Mouse (Mus musculus) CH12.LX (cell line): ENCODE results near the gene Sphk2. TPM values are rescaled to one million over a fixed set of nuclear protein-coding genes. Genes with fewer than 3 reads are reported as not detected.
A peak's percentile ranks its signal among the peaks of the same experiment; 100 is the strongest.

ENCODE experiments used
- DNase-seq: peaks from one replicate; pipeline ENCODE4 v3.0.0-alpha.2; 2013; ENCODE audit errors: extremely low read depth
- H3K27ac ChIP-seq: 2 replicates; pipeline ENCODE4 v1.5.1; 2012; ENCODE audit warnings: low read depth, mild to moderate bottlenecking, control low read depth, moderate library complexity; ENCODE audit not compliant: insufficient read depth
- H3K27me3 ChIP-seq: replicated peaks from 2 replicates; pipeline ENCODE3; 2012; ENCODE audit warnings: inconsistent platforms
- H3K36me3 ChIP-seq, 2 experiments: replicated peaks in 1 of 2; 2 replicates each; pipeline versions ENCODE3 to v1.6.1; 2012; ENCODE audit warnings: inconsistent platforms in 1 of 2, low read length in 1 of 2, mild to moderate bottlenecking in 1 of 2, mixed read lengths in 1 of 2, moderate library complexity in 1 of 2; ENCODE audit not compliant: control insufficient read depth in 1 of 2, insufficient read depth in 1 of 2
- H3K4me1 ChIP-seq, 2 experiments: 2 replicates each; pipeline ENCODE4 v1.6.1; 2012; ENCODE audit warnings: inconsistent platforms in 1 of 2, moderate library complexity in 1 of 2; ENCODE audit not compliant: insufficient read depth in 2 of 2, control insufficient read depth in 1 of 2
- H3K4me2 ChIP-seq: 2 replicates; pipeline ENCODE4 v1.6.1; 2012; ENCODE audit warnings: low read depth, mild to moderate bottlenecking, control low read depth; ENCODE audit not compliant: poor library complexity, insufficient read depth, severe bottlenecking
- H3K4me3 ChIP-seq, 3 experiments: fragments of 150-350 bp in 1 of 3; sonication (generic) in 1 of 3; replicated peaks in 1 of 3; 2 replicates each; pipeline versions ENCODE3 to v1.5.1; 2011 to 2012; ENCODE audit warnings: low read depth in 2 of 3, low read length in 2 of 3, mild to moderate bottlenecking in 2 of 3, moderate library complexity in 2 of 3, control low read depth in 1 of 3, improper control_type of control experiment in 1 of 3, inconsistent platforms in 1 of 3, mixed read lengths in 1 of 3; ENCODE audit not compliant: poor library complexity in 1 of 3
- H3K79me2 ChIP-seq: replicated peaks from 2 replicates; pipeline ENCODE4 v1.6.1; 2012; ENCODE audit warnings: mild to moderate bottlenecking, moderate library complexity; ENCODE audit not compliant: control insufficient read depth, poor library complexity, insufficient read depth, severe bottlenecking; ENCODE audit errors: extremely low read depth
- H3K9ac ChIP-seq: 2 replicates; pipeline ENCODE4 v1.6.1; 2012; ENCODE audit warnings: low read depth, mild to moderate bottlenecking, control low read depth, moderate library complexity; ENCODE audit not compliant: insufficient read depth
- H3K9me3 ChIP-seq: replicated peaks from 2 replicates; pipeline ENCODE3; 2012; ENCODE audit warnings: low read length, inconsistent platforms, mixed read lengths
- CHD2 ChIP-seq: IDR thresholded peaks from 2 replicates; pipeline ENCODE4 v1.6.1; 2011; ENCODE audit warnings: low read length, improper control_type of control experiment
- CTCF ChIP-seq, 2 experiments: IDR thresholded peaks in 1 of 2; conservative IDR thresholded peaks in 1 of 2; 2 replicates each; pipeline ENCODE4 v1.5.1; 2011 to 2012; ENCODE audit warnings: low read depth in 2 of 2, low read length in 2 of 2, improper control_type of control experiment in 1 of 2, inconsistent platforms in 1 of 2, mild to moderate bottlenecking in 1 of 2, moderate library complexity in 1 of 2
- E2F4 ChIP-seq: IDR thresholded peaks from 2 replicates; pipeline ENCODE4 v1.6.1; 2011; ENCODE audit warnings: low read depth, low read length, improper control_type of control experiment; ENCODE audit not compliant: insufficient replicate concordance
- GABPA ChIP-seq: IDR thresholded peaks from 2 replicates; pipeline ENCODE4 v1.6.1; 2012; ENCODE audit warnings: low read depth, low read length, improper control_type of control experiment, inconsistent platforms; ENCODE audit not compliant: insufficient replicate concordance
- KAT2A ChIP-seq: IDR thresholded peaks from 2 replicates; pipeline ENCODE4 v1.6.1; 2012; ENCODE audit warnings: low read length, improper control_type of control experiment, inconsistent platforms; ENCODE audit not compliant: insufficient replicate concordance
- MEF2A ChIP-seq: IDR thresholded peaks from 2 replicates; pipeline ENCODE4 v1.6.1; 2014; ENCODE audit warnings: low read depth, mild to moderate bottlenecking, inconsistent platforms, low read length, improper control_type of control experiment, borderline replicate concordance
- MXI1 ChIP-seq: IDR thresholded peaks from 2 replicates; pipeline ENCODE4 v1.6.1; 2011; ENCODE audit warnings: mild to moderate bottlenecking, low read depth, low read length, improper control_type of control experiment
- MYC ChIP-seq: IDR thresholded peaks from 2 replicates; pipeline ENCODE4 v1.6.1; 2011; ENCODE audit warnings: low read depth, mild to moderate bottlenecking, improper control_type of control experiment, low read length
- NELFE ChIP-seq: IDR thresholded peaks from 2 replicates; pipeline ENCODE4 v1.6.1; 2011; ENCODE audit warnings: low read depth, low read length, improper control_type of control experiment
- PAX5 ChIP-seq: IDR thresholded peaks from 2 replicates; pipeline ENCODE4 v1.6.1; 2012; ENCODE audit warnings: low read length, inconsistent platforms, mixed read lengths
- SIN3A ChIP-seq: IDR thresholded peaks from 2 replicates; pipeline ENCODE4 v1.6.1; 2012; ENCODE audit warnings: low read length, improper control_type of control experiment, inconsistent platforms
- TBP ChIP-seq: conservative IDR thresholded peaks from 2 replicates; pipeline ENCODE4 v1.6.1; 2011; ENCODE audit warnings: low read depth, low read length, improper control_type of control experiment
- TCF12 ChIP-seq: IDR thresholded peaks from 2 replicates; pipeline ENCODE4 v1.6.1; 2014; ENCODE audit warnings: low read depth, mild to moderate bottlenecking, inconsistent platforms, low read length, improper control_type of control experiment
- UBTF ChIP-seq: IDR thresholded peaks from 2 replicates; pipeline ENCODE4 v1.6.1; 2012; ENCODE audit warnings: low read depth, mild to moderate bottlenecking, inconsistent platforms, low read length, improper control_type of control experiment, moderate library complexity
- USF2 ChIP-seq: conservative IDR thresholded peaks from 2 replicates; pipeline ENCODE4 v1.6.1; 2011; ENCODE audit warnings: low read depth, low read length, improper control_type of control experiment
- ZMIZ1 ChIP-seq: IDR thresholded peaks from 2 replicates; pipeline ENCODE4 v1.6.1; 2012; ENCODE audit warnings: low read depth, mild to moderate bottlenecking, inconsistent platforms, low read length, improper control_type of control experiment
- ZNF384 ChIP-seq: IDR thresholded peaks from 2 replicates; pipeline ENCODE4 v1.6.1; 2012; ENCODE audit warnings: low read depth, low read length, improper control_type of control experiment, inconsistent platforms
- dilution Hi-C: fragments of 300-500 bp; cut with MboI; formaldehyde crosslinking; loops from 2 replicates; pipeline ENCODE4 v1.14.3; 2020; ENCODE audit warnings: low sequenced_read_pairs; ENCODE audit not compliant: extremely low pct_unique_long_range_greater_than_20kb, extremely low pct_ligation_motif_present
- in situ Hi-C: fragments of 300-500 bp; cut with MboI; formaldehyde crosslinking; loops from 3 replicates; pipeline ENCODE4 v1.14.3; 2019; ENCODE audit warnings: low sequenced_read_pairs, low pct_ligation_motif_present, low pct_unique_long_range_greater_than_20kb, mixed read lengths
- polyA plus RNA-seq: library from polyadenylated mRNA; unstranded; fragments of >175 nt; gene quantifications from 2 replicates; pipeline ENCODE4 v1.2.1, GENCODE M21; 2012; ENCODE audit warnings: low read depth; ENCODE audit not compliant: insufficient read length
- total RNA-seq, 2 experiments: library from RNA; depleted of rRNA; stranded (reverse); fragments of 300-350 nt in 1 of 2; fragments of >200 nt in 1 of 2; gene quantifications; 2 replicates each; pipeline ENCODE4 v1.2.3; 2012 to 2014

Sphk2 gene
- total and polyA plus RNA-seq, 3 experiments = 9.4 to 22.4 (median 16.6) TPM

DNA sequence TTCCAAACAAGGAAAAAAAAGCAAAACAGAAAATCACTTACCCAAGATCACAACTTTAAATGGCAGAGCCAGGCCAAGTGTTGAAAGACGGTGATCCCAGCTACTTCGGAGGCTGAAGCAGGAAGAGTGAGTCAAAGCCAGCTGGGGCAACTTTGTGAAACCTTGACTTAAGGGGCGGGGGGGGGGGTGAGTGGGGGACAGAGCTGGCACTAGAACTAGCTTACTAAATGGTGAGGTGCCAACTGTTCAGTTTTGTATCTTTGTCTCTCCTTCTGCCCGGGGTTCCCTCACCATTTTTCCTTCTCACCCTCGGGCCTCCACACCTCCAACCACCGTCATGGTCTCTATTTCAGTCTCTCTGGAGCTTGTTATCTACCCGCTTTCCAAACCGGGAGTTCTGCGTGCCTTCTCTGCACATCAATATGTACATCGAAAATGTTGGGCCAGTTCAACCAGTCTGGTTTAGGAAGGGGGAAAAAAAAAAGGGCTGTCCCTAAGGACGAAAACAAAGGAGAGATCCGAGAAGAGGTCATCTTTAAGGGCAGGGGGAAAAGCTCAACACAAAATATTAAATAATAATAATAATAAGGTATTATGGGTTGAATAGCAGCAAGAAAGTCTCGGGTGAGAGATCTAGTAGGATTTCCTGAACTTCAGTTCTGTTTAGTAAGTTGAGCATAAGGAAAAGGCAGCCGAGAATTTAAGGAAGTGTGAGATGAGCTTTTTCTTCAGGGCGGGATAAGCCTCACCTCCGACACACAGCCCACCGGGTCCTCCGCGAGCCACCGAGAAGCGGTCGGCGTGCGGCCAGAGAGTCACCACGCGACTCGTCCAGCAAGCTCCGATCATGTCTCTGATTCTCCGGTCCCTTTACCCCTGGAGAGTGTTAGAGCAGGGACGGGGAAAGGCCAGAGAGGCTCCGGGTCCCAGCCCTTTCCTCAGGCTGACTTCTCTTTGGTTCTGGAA lies 567 bp downstream of the Sphk2 start:
- Histone ChIP-seq H3K36me3 (peaks cover 46 to 64% of the 10 kb centered on the region in 2 experiments), H3K9me3 (no peaks in the 10 kb centered on the region), H3K4me1 (peaks cover 7 to 44% of the 10 kb centered on the region in 2 experiments; a peak in 3 of 4 replicates), H3K27ac (peak overlapping the region; percentile 55), H3K9ac (peak overlapping the region; percentile 91), H3K4me3 (peak overlapping the region; percentile 77 to 100 (median 92)), H3K79me2 (peaks cover 47% of the 10 kb centered on the region), H3K27me3 (no peaks in the 10 kb centered on the region), H3K4me2 (peak overlapping the region; percentile 89)
- TF ChIP-seq ZMIZ1 = no peak
- no peak for TF ChIP-seq MXI1
- dilution Hi-C loops (no loop called here), in situ Hi-C loops (no loop called here)
- DNase-seq = no peak

DNA sequence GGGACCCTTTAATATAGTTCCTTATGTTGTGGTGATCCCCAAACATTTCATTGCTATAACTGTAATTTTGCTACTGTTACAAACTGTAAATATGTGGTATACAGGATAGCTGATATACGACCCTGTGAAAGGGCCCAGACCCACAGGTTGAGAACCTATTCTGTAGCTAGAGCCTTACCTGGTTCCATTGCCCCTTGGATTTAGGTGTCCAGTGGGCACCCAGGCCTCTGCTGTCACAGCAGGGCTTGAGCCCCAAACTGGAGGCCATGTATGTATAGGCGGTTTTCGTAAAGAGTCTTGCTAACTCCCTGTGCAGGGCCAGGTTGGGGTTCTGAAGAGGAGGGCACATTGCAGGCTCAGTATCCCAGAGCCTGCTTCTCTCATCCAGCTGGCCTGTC lies 1.3 kb downstream of the Sphk2 start:
- dilution Hi-C loops = no loop called here
- Histone ChIP-seq H3K27me3 (no peaks in the 10 kb centered on the region), H3K36me3 (peaks cover 46 to 64% of the 10 kb centered on the region in 2 experiments), H3K4me1 (peaks cover 7 to 41% of the 10 kb centered on the region in 2 experiments; a peak in 3 of 4 replicates), H3K4me2 (peak overlapping the region; percentile 89), H3K9ac (peak overlapping the region; percentile 91), H3K4me3 (peak overlapping the region; percentile 77 to 100 (median 92)), H3K27ac (peak overlapping the region; percentile 38; the same call in 1 of the 2 replicates), H3K9me3 (no peaks in the 10 kb centered on the region), H3K79me2 (peaks cover 47% of the 10 kb centered on the region)
- in situ Hi-C loops = no loop called here
- TF ChIP-seq MXI1 (no peak), ZNF384 (no peak), PAX5 (no peak), E2F4 (no peak), CHD2 (no peak), UBTF (no peak), SIN3A (no peak), NELFE (no peak), TCF12 (no peak), CTCF (conservative IDR thresholded peaks at IDR 0.05 in 1 of 2, IDR thresholded peaks at IDR 0.05 in 1 of 2; ENCODE audit: low read depth in 2 of 2, low read length in 2 of 2) (no peak), MYC (no peak), KAT2A (no peak), TBP (no peak), USF2 (no peak), MEF2A (no peak), GABPA (no peak)
- DNase-seq = no peak
